Mouse (Mus musculus) hindbrain, embryonic 12.5 days (tissue): ENCODE results near the gene Ifngr1. TPM values are rescaled to one million over a fixed set of nuclear protein-coding genes. Genes with fewer than 3 reads are reported as not detected.
A peak's percentile ranks its signal among the peaks of the same experiment; 100 is the strongest.
"Not testable (repeated sequence)": the region's sequence is repeated elsewhere in the genome, so short reads cannot be mapped to it uniquely, and the experiment has no call there.

ENCODE experiments used
- ATAC-seq: fragments of 200-750 bp; cut with Nextera tagmentation; 2 replicates; pipeline ENCODE4 v1.8.0; 2017; ENCODE audit warnings: moderate TSS enrichment; ENCODE audit not compliant: low FRiP score
- H3K27ac ChIP-seq: fragments of 300-500 bp; sonication (generic); 2 replicates; pipeline ENCODE4 v1.5.1; 2016; ENCODE audit warnings: mild to moderate bottlenecking
- H3K27me3 ChIP-seq: fragments of 300-500 bp; sonication (generic); 2 replicates; pipeline ENCODE4 v1.6.1; 2016; ENCODE audit warnings: mild to moderate bottlenecking
- H3K36me3 ChIP-seq: fragments of 300-500 bp; sonication (generic); 2 replicates; pipeline ENCODE4 v1.6.1; 2016; ENCODE audit warnings: mild to moderate bottlenecking
- H3K4me1 ChIP-seq: fragments of 300-500 bp; sonication (generic); 2 replicates; pipeline ENCODE4 v1.6.1; 2016
- H3K4me2 ChIP-seq: fragments of 300-500 bp; sonication (generic); replicated peaks from 2 replicates; pipeline ENCODE4 v1.6.1; 2016; ENCODE audit warnings: mild to moderate bottlenecking
- H3K4me3 ChIP-seq: fragments of 300-500 bp; sonication (generic); 2 replicates; pipeline ENCODE4 v1.5.1; 2016; ENCODE audit warnings: mild to moderate bottlenecking
- H3K9ac ChIP-seq: fragments of 300-500 bp; sonication (generic); 2 replicates; pipeline ENCODE4 v1.6.1; 2016; ENCODE audit warnings: mild to moderate bottlenecking, moderate library complexity
- H3K9me3 ChIP-seq: fragments of 300-500 bp; sonication (generic); replicated peaks from 2 replicates; pipeline ENCODE4 v1.6.1; 2016; ENCODE audit warnings: mild to moderate bottlenecking
- WGBS: fragments of 180-500 bp; shearing (Covaris S2); methylation state at CpG from one replicate; pipeline ENCODE4 v1.1.7; 2016; 5-methylcytosine and 5-hydroxymethylcytosine counted together
- polyA plus RNA-seq: library from polyadenylated mRNA; unstranded; fragments of >200 nt; fragmentation: Nextera tagmentation; extraction: Ambion mirVana; gene quantifications from 2 replicates; pipeline ENCODE4 v1.2.1, GENCODE M21; 2016

Gene Ifngr1
- polyA plus RNA-seq, 1 experiment from 2014 or later: 30.9 TPM

DNA sequence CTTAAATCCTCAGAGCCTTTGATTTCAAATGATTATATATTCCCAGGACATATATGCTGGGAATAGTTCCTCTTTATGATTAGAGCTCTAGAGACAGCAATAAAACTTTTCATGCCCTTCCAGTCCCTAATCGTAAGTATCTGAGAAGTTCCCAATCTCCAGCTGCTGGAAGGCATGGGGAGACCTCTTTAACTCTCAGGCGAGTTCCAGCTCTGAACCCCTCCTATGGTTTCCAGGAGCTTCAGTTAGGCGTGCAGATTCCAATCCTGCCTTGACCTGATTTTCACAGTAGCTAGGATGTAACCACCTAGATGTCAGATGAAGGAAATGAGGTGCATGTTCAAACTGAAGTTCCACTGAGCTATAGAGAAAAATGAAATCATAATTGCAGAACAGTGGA lies 807 bp downstream of the Ifngr1 start:
- ATAC-seq: no peak
- no peaks in the 10 kb centered on the region for H3K9me3 ChIP-seq
- WGBS: 15% methylated on average over 3 of the region's 3 CpGs
- H3K36me3 ChIP-seq: no peaks in the 10 kb centered on the region
- H3K9ac ChIP-seq: peak overlapping the region; percentile 70
- peaks cover 13% of the 10 kb centered on the region for H3K4me1 ChIP-seq
- H3K27me3 ChIP-seq: peaks cover 8% of the 10 kb centered on the region; the same call in 1 of the 2 replicates
- H3K27ac ChIP-seq: no peak overlapping the region
- peak overlapping the region; percentile 63 for H3K4me3 ChIP-seq
- H3K4me2 ChIP-seq: peak overlapping the region; percentile 63

- peaks cover 13% of the 10 kb centered on the region for H3K4me1 ChIP-seq
- no peak overlapping the region for H3K4me3 ChIP-seq
- peaks cover 8% of the 10 kb centered on the region; the same call in 1 of the 2 replicates for H3K27me3 ChIP-seq
- WGBS: 80% methylated on average over 3 of the region's 3 CpGs
- H3K27ac ChIP-seq: no peak overlapping the region
- H3K9me3 ChIP-seq: no peaks in the 10 kb centered on the region
- no peak overlapping the region for H3K4me2 ChIP-seq
- no peak for ATAC-seq
- H3K9ac ChIP-seq: no peak overlapping the region
- no peaks in the 10 kb centered on the region for H3K36me3 ChIP-seq
Measured at GRCm38 (mm10) chr10:19593296-19593695, 1.5 kb downstream of the Ifngr1 start.

- Histone ChIP-seq H3K4me1 (peaks cover 13% of the 10 kb centered on the region), H3K9ac (no peak overlapping the region), H3K27ac (no peak overlapping the region), H3K9me3 (no peaks in the 10 kb centered on the region), H3K36me3 (0 out of 2 replicates have a peak, but pooled peaks cover 3% of the 10 kb centered on the region), H3K4me2 (no peak overlapping the region), H3K27me3 (peaks cover 8% of the 10 kb centered on the region; the same call in 1 of the 2 replicates), H3K4me3 (no peak overlapping the region)
- no peak for ATAC-seq
- 86% methylated on average over 3 of the region's 3 CpGs for WGBS
Measured at GRCm38 (mm10) chr10:19594201-19594905, 2.6 kb downstream of the Ifngr1 start.

- Histone ChIP-seq H3K9me3 (no peaks in the 10 kb centered on the region), H3K27me3 (no peaks in the 10 kb centered on the region), H3K4me3 (no peak overlapping the region), H3K4me1 (peaks cover 13% of the 10 kb centered on the region), H3K36me3 (peaks cover 10% of the 10 kb centered on the region; the same call in 1 of the 2 replicates), H3K27ac (no peak overlapping the region), H3K9ac (no peak overlapping the region), H3K4me2 (no peak overlapping the region)
- WGBS: 92% methylated on average over 4 of the region's 4 CpGs
- no peak for ATAC-seq
Measured at GRCm38 (mm10) chr10:19596866-19597265, 5.1 kb downstream of the Ifngr1 start.

DNA sequence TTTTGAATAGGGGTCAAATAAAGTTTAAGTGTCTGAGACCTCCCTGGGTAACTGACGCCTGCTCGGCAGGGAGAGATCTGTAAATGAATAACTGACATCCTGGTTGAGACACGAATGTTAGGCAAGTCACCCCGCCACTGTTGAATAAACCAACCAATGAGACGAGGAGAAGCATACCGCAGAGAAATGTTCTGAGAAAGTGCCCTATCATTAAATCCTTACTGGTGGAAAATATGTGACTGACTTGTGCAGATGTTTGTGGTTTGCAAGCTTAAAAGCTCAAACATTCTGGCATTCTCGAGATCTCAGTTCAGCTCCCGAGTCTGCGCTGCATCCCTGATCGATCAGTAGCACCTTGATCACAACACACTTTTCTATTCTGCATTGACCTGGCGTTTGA lies 6.3 kb downstream of the Ifngr1 start:
- peaks cover 21% of the 10 kb centered on the region for H3K36me3 ChIP-seq
- no peak overlapping the region for H3K9ac ChIP-seq
- WGBS: 77% methylated on average over 11 of the region's 11 CpGs
- H3K4me3 ChIP-seq: no peak overlapping the region
- no peaks in the 10 kb centered on the region for H3K27me3 ChIP-seq
- H3K27ac ChIP-seq: no peak overlapping the region
- no peak overlapping the region for H3K4me2 ChIP-seq
- H3K4me1 ChIP-seq: 0 out of 2 replicates have a peak, but pooled peaks cover 6% of the 10 kb centered on the region
- ATAC-seq: no peak
- H3K9me3 ChIP-seq: no peaks in the 10 kb centered on the region

DNA sequence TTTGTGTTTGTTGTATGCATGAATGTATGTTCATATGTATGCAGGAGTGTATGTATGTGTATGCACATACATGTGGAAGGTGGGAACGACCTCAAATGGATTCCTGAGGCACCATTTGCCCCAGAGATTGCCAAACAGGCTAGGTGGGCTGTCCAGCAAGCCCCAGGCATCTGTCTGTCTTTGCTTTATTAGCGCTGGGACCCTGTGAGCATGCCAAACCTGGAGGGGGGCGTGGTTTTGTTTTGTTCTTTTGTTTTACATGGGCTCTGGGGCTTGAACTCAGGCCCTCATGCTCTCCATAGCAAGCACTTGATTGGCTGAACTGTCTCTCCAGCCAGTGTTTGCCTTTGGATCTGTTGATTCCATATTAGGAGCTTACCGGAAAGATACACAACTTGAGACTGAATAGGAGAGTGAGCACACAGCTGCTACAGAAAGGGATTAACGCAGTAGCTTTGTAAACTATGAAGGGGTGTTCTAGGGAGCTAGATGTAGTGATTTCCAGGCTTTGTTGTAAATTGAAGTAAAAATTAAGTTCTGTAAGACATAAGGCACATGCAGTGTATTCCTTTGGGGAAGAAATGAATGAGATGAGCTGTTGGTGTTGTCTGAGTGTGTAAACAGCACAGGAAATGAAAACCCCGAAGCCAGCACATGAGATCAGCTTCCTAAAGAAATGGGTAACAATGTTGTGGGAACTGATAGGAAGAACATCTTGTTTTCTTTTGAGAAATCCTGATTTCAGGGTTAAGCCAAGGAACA lies 7.8 kb downstream of the Ifngr1 start:
- Histone ChIP-seq H3K9me3 (no peaks in the 10 kb centered on the region), H3K36me3 (peaks cover 28% of the 10 kb centered on the region)
- no peak for ATAC-seq

DNA sequence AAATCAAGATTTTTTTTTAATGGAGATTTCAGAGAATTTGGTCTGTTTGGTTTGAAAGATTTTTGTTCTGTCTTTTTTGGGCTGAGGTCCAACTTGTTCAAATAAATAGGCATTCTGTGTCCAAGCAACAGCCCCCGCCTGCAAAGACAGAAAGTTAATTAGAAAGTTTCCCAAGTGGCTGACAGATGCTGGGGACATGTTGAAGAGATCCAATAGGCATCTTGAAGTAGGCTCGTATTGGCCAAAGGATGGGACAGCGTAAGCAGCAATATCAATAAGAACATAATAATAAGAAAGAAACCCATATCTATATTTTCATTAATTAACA lies 8.3 kb downstream of the Ifngr1 start:
- H3K27me3 ChIP-seq: no peaks in the 10 kb centered on the region
- no peak for ATAC-seq
- no peak overlapping the region for H3K9ac ChIP-seq
- H3K4me1 ChIP-seq: no peaks in the 10 kb centered on the region
- 88% methylated on average over 3 of the region's 3 CpGs for WGBS
- no peak overlapping the region for H3K4me2 ChIP-seq
- H3K4me3 ChIP-seq: no peak overlapping the region
- no peak overlapping the region for H3K27ac ChIP-seq
- no peaks in the 10 kb centered on the region for H3K9me3 ChIP-seq
- H3K36me3 ChIP-seq: peaks cover 28% of the 10 kb centered on the region

More for the DNA sequence above, 7.8 kb downstream of the Ifngr1 start:
- Histone ChIP-seq H3K27me3 (no peaks in the 10 kb centered on the region), H3K4me3 (no peak overlapping the region), H3K27ac (no peak overlapping the region), H3K9ac (no peak overlapping the region), H3K4me1 (no peaks in the 10 kb centered on the region), H3K4me2 (no peak overlapping the region)
- WGBS: 80% methylated on average over 6 of the region's 6 CpGs

DNA sequence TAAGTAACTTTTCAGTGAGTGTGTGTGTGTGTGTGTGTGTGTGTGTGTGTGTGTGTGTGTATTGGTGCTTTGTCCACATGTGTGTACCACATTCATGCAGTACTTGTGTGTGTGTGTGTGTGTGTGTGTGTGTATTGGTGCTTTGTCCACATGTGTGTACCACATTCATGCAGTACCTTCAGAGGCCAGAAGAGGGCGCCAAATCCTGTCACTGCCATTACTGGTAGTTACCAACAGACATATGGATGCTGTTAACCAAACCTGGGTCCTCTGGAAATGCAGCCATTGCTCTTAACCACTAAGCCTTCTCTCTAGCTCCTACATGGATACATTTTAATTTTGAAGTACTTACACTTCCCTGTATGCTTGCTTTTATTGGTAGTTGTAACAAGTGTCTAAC lies 9.8 kb downstream of the Ifngr1 start:
- not testable (repeated sequence) for H3K4me2 ChIP-seq, H3K4me1 ChIP-seq, H3K9ac ChIP-seq, H3K9me3 ChIP-seq, H3K27ac ChIP-seq, ATAC-seq, H3K27me3 ChIP-seq, H3K4me3 ChIP-seq
- WGBS: 12% methylated on average over 1 of the region's 1 CpGs
- H3K36me3 ChIP-seq: peaks cover 28% of the 10 kb centered on the region

DNA sequence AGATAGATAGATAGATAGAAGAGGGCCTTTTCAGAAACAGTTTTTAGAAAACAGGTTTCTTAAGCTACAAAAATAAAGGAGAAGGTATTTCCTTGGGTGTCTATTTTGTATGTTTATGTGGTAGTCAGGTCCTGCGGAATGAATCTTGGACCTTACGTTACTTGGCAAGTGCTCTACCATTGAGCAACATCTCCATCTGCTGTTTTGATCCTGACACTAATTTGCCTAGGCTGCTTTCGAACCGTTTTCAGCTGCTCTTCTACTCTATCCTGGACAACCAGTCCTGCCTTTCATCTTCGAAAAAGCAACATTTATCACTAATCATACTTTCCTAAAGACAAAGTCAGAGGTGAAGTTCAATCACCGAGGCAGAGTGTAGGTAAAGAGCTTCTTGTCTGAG lies 11.5 kb downstream of the Ifngr1 start:
- no peaks in the 10 kb centered on the region for H3K27me3 ChIP-seq
- 90% methylated on average over 6 of the region's 6 CpGs for WGBS
- H3K4me2 ChIP-seq: no peak overlapping the region
- ATAC-seq: no peak
- H3K36me3 ChIP-seq: peaks cover 28% of the 10 kb centered on the region
- no peak overlapping the region for H3K27ac ChIP-seq
- H3K9ac ChIP-seq: no peak overlapping the region
- no peaks in the 10 kb centered on the region for H3K9me3 ChIP-seq
- no peak overlapping the region for H3K4me3 ChIP-seq
- no peaks in the 10 kb centered on the region for H3K4me1 ChIP-seq

- H3K9me3 ChIP-seq: no peaks in the 10 kb centered on the region
- no peaks in the 10 kb centered on the region for H3K27me3 ChIP-seq
- H3K9ac ChIP-seq: no peak overlapping the region
- WGBS: 35% methylated on average over 14 of the region's 14 CpGs
- H3K27ac ChIP-seq: no peak overlapping the region
- H3K36me3 ChIP-seq: peaks cover 3% of the 10 kb centered on the region; the same call in 1 of the 2 replicates
- no peak overlapping the region for H3K4me3 ChIP-seq
- no peak overlapping the region for H3K4me2 ChIP-seq
- ATAC-seq: peak; percentile 56; the same call in 1 of the 2 replicates
- no peaks in the 10 kb centered on the region for H3K4me1 ChIP-seq
Measured at GRCm38 (mm10) chr10:19609125-19609524, 17.4 kb downstream of the Ifngr1 start.

DNA sequence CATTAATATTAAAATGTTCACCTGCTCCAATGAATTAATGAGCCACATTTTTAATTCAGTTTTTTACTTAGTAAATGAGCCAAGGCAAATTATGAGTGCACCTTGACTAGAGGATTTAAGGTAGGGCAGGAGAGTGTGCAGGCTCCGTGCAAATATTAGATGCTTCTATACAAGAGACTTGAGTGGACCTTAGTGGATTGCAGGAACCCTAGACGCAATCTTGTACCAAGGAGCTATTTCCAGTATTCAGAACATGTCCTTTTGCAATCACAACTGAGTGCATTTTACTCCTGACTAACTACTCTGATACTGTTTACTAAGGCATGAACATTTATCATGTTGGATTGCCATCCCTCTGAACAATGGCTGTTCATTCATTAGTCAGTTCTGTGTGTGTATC lies 19.9 kb downstream of the Ifngr1 start:
- 42% methylated on average over 2 of the region's 2 CpGs for WGBS
- Histone ChIP-seq H3K4me2 (no peak overlapping the region), H3K9ac (no peak overlapping the region), H3K9me3 (no peaks in the 10 kb centered on the region), H3K4me1 (no peaks in the 10 kb centered on the region), H3K27ac (no peak overlapping the region), H3K36me3 (0 out of 2 replicates have a peak, but pooled peaks cover 3% of the 10 kb centered on the region), H3K4me3 (no peak overlapping the region), H3K27me3 (no peaks in the 10 kb centered on the region)
- no peak for ATAC-seq

- Histone ChIP-seq H3K4me3 (no peak overlapping the region), H3K27me3 (no peaks in the 10 kb centered on the region), H3K9ac (no peak overlapping the region), H3K4me1 (no peaks in the 10 kb centered on the region), H3K9me3 (no peaks in the 10 kb centered on the region), H3K4me2 (no peak overlapping the region), H3K27ac (no peak overlapping the region), H3K36me3 (0 out of 2 replicates have a peak, but pooled peaks cover 3% of the 10 kb centered on the region)
- ATAC-seq: no peak
- WGBS: 66% methylated on average over 7 of the region's 7 CpGs
Measured at GRCm38 (mm10) chr10:19613111-19613753, 21.5 kb downstream of the Ifngr1 start.
